Mouse (Mus musculus) hindbrain, postnatal 0 days (tissue): ENCODE measurements around the gene Tbx19. TPM values are rescaled to one million over a fixed set of nuclear protein-coding genes. Genes with fewer than 3 reads are reported as not detected.
A peak's percentile ranks its signal among the peaks of the same experiment; 100 is the strongest.

Experiments
- ATAC-seq: fragments of 200-750 bp; cut with Nextera tagmentation; 2 replicates; pipeline ENCODE4 v1.8.0; 2017; ENCODE audit warnings: mild to moderate bottlenecking, moderate TSS enrichment, moderate library complexity
- DNase-seq: peaks from one replicate; pipeline ENCODE4 v3.0.0-alpha.2; 2015; ENCODE audit warnings: low spot score
- H3K27ac ChIP-seq: fragments of 300-500 bp; sonication (generic); 2 replicates; pipeline ENCODE4 v1.5.1; 2014; ENCODE audit warnings: mild to moderate bottlenecking
- H3K27me3 ChIP-seq: fragments of 300-500 bp; sonication (generic); 2 replicates; pipeline ENCODE4 v1.6.1; 2014; ENCODE audit warnings: low read length, mixed read lengths; ENCODE audit not compliant: insufficient read depth
- H3K36me3 ChIP-seq: fragments of 300-500 bp; sonication (generic); 2 replicates; pipeline ENCODE4 v1.6.1; 2014; ENCODE audit warnings: low read length, mixed read lengths; ENCODE audit not compliant: insufficient read depth
- H3K4me1 ChIP-seq: fragments of 300-500 bp; sonication (generic); 2 replicates; pipeline ENCODE4 v1.6.1; 2014; ENCODE audit warnings: antibody characterized with exemption, low read length, mixed read lengths; ENCODE audit not compliant: insufficient read depth
- H3K4me2 ChIP-seq: fragments of 300-500 bp; sonication (generic); 2 replicates; pipeline ENCODE4 v1.6.1; 2014; ENCODE audit warnings: low read depth, mild to moderate bottlenecking, low read length, moderate library complexity, mixed read lengths
- H3K4me3 ChIP-seq: fragments of 300-500 bp; sonication (generic); 2 replicates; pipeline ENCODE4 v1.5.1; 2014; ENCODE audit warnings: low read length
- H3K9ac ChIP-seq: fragments of 300-500 bp; sonication (generic); replicated peaks from 2 replicates; pipeline ENCODE4 v1.6.1; 2014; ENCODE audit warnings: mild to moderate bottlenecking, low read length, moderate library complexity, mixed read lengths
- H3K9me3 ChIP-seq: fragments of 300-500 bp; sonication (generic); 2 replicates; pipeline ENCODE4 v1.6.1; 2016; ENCODE audit warnings: low read length, mixed read lengths
- CTCF ChIP-seq: IDR thresholded peaks from 2 replicates; pipeline ENCODE4 v1.5.1; 2016; ENCODE audit warnings: antibody characterized with exemption, control low read depth, low read depth
- WGBS: fragments of 180-500 bp; shearing (Covaris S2); extraction: QIAGEN DNeasy Blood & Tissue Kit; methylation state at CpG from one replicate; pipeline ENCODE4 v1.1.7; 2014; 5-methylcytosine and 5-hydroxymethylcytosine counted together
- polyA plus RNA-seq: library from polyadenylated mRNA; unstranded; fragments of >200 nt; fragmentation: Nextera tagmentation; extraction: Ambion mirVana; gene quantifications from 2 replicates; pipeline ENCODE4 v1.2.1, GENCODE M21; 2015
- total RNA-seq: library from RNA; depleted of rRNA; stranded (reverse); fragments of >200 nt; gene quantifications from 2 replicates; pipeline ENCODE4 v1.2.3, GENCODE M21; 2014

Tbx19 gene
- total and polyA plus RNA-seq, 2 experiments from 2014 or later: not detected

DNA sequence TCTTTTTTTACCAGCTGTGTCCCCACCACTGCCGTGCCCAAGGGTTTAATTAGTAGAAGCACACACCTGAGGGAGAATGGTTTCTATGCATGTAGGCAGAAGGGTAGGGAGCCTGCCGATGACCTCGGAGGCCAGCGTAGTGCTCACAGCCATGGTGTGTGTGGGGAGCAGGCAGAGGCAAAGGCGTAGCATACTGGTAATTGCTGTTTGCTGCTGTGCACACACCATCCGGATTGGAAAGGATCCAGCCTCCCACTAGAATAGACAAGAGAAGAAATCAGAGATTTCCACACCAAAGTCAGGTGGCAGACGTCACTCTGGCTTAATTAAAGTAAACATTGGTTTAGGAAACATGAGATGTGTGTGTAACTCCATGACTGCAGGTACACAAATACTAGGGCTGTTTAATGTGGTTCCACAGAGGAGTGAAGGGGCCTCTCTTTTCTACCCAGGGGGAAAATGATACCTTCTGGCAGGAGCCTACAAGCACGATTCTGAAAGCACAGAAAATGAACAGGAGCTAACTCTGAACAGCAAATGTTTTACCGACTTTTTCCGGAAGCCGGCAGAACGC, 18.1 kb downstream of the Tbx19 start:
- no peaks in the 10 kb centered on the region for H3K9me3 ChIP-seq
- H3K4me1 ChIP-seq: no peaks in the 10 kb centered on the region
- H3K27me3 ChIP-seq: no peaks in the 10 kb centered on the region
- ATAC-seq (0 out of 2 replicates have a peak, but pooled peaks have one; percentile 45), DNase-seq (no peak)
- no peak overlapping the region for H3K4me3 ChIP-seq
- no peak for TF ChIP-seq CTCF
- H3K4me2 ChIP-seq: no peak overlapping the region
- no peak overlapping the region for H3K27ac ChIP-seq
- no peaks in the 10 kb centered on the region for H3K36me3 ChIP-seq
- 83% methylated on average over 12 of the region's 12 CpGs for WGBS
- H3K9ac ChIP-seq: no peak overlapping the region

DNA sequence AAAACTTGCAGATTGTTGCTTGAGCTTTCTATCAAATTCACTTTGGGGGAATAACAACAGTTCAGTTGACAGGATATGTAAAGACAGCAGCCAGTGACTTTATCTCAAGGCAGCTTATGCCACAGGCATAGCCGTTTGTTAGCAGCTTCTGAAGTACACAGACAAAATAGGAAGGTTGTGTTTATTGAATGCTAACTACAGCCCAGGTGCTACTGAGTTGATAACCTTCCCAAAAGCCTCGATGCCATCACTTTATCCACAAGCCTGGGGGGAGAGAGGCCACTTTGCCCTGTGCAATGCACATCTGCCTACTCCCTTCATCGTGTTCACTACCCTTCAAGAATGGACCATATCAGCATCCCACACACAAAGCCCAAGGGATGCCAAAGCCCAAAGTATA, 20.3 kb downstream of the Tbx19 start:
- no peak for ATAC-seq
- no peak for DNase-seq
- no peak overlapping the region for H3K4me3 ChIP-seq
- H3K4me1 ChIP-seq: no peaks in the 10 kb centered on the region
- H3K27ac ChIP-seq: no peak overlapping the region
- no peak for TF ChIP-seq CTCF
- H3K9ac ChIP-seq: no peak overlapping the region
- H3K27me3 ChIP-seq: no peaks in the 10 kb centered on the region
- WGBS: 80% methylated on average over 3 of the region's 3 CpGs
- no peaks in the 10 kb centered on the region for H3K36me3 ChIP-seq
- no peak overlapping the region for H3K4me2 ChIP-seq
- no peaks in the 10 kb centered on the region for H3K9me3 ChIP-seq

DNA sequence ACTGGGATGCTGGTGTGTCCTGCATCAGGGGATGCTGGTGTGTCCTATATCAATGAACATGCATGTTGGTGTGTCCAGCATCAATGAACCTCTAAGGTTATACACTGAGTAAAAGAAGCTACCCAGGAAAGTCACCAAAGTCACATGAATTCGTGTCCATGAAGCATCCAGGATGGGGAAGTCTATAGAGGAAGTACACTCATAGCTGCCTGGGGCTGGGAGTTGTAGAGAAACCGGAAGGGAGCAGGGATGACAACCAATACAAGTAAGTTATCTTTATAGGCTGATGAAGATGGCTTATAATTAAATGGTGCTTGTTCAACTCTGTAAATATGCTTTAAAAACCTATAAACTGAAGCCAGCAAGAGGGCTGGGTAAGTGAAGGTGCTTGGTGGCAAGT, 26.7 kb downstream of the Tbx19 start:
- 82% methylated on average over 2 of the region's 2 CpGs for WGBS
- Histone ChIP-seq H3K27me3 (no peaks in the 10 kb centered on the region), H3K4me3 (no peak overlapping the region), H3K9ac (no peak overlapping the region), H3K9me3 (no peaks in the 10 kb centered on the region), H3K36me3 (no peaks in the 10 kb centered on the region), H3K4me2 (no peak overlapping the region), H3K27ac (no peak overlapping the region), H3K4me1 (no peaks in the 10 kb centered on the region)
- DNase-seq (no peak), ATAC-seq (no peak)
- no peak for TF ChIP-seq CTCF

DNA sequence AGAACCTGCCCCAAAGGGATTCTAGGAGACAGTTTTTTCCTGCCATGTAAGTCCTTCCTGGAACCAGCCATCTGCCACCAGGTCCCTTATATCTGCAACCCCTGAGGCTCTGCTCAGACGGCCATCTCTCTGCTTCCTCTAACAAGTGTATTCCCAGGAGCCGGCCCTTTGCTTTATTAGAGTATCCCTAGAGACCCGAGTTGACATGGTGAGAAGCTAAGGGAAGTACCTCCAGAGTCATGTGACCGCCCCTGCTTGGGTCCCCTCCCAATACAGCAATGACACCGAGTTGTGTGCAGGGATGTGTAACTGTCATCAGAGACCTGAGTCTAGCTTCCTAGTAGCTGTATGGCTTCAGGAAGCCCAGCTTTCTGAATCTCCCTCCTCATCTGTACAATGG, 27.3 kb downstream of the Tbx19 start:
- H3K27me3 ChIP-seq: no peaks in the 10 kb centered on the region
- H3K4me1 ChIP-seq: no peaks in the 10 kb centered on the region
- no peak for TF ChIP-seq CTCF
- no peaks in the 10 kb centered on the region for H3K36me3 ChIP-seq
- ATAC-seq (no peak), DNase-seq (no peak)
- 63% methylated on average over 5 of the region's 5 CpGs for WGBS
- no peak overlapping the region for H3K4me3 ChIP-seq
- H3K27ac ChIP-seq: no peak overlapping the region
- no peak overlapping the region for H3K9ac ChIP-seq
- no peak overlapping the region for H3K4me2 ChIP-seq
- no peaks in the 10 kb centered on the region for H3K9me3 ChIP-seq

DNA sequence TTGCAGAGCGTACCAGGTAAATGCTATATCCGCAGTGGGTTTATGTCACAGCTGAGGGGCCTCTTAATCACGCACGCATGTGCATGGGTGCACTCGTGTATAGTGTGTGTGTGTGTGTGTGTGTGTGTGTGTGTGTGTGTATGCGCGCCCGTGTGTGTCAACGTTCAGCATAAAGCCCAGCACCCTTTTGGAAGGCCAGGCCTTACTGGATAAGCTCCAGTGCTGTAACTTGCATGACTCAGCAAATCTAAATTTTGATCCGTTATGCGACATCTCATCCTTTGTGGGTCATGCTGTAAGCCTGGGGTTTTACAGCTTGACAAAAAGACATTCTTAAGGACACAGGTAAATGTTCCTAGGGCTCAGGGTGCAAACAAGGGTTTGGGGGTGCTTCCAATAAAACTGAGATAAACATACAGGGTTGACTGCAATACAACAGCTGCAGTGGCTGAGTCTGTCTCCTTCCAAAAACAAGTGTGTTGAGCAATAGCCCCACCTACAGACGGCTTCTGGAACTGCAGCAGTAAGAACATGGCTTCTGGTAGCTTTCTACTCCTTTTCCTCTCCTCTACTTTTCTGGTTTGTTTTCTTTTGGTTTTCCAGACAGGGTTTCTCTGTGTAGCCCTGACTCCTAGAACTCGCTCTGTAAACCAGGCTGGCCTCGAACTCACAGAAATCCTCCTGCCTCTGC, 28.2 kb downstream of the Tbx19 start:
- TF ChIP-seq CTCF: peak; percentile 95

DNA sequence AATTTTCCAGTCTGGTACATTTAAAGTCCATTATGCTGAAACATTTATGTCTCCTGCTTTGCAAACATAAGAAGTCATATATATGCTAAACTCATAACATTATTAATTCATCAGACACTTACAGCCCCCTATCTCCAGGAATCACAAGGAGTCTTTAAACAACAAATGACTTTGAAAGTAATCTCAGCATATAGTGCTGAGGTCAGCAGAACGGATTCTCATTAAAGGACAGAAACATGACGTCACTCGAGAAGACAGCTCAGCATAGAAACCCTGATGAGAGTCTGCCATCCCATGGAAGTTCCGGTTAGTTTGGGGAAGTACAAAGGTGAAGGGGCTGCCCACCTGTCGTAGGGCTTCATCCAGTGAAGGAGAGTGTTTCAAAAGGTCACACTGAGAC, 31.0 kb downstream of the Tbx19 start:
- peak; percentile 18 for DNase-seq
- Histone ChIP-seq H3K36me3 (no peaks in the 10 kb centered on the region), H3K4me2 (no peak overlapping the region), H3K4me3 (no peak overlapping the region), H3K4me1 (no peaks in the 10 kb centered on the region), H3K9me3 (no peaks in the 10 kb centered on the region), H3K27ac (no peak overlapping the region), H3K27me3 (no peaks in the 10 kb centered on the region), H3K9ac (no peak overlapping the region)
- no peak for TF ChIP-seq CTCF
- 54% methylated on average over 5 of the region's 5 CpGs for WGBS
- no peak for ATAC-seq

More for the DNA sequence above, 28.2 kb downstream of the Tbx19 start:
- Histone ChIP-seq H3K27ac (no peak overlapping the region), H3K4me1 (no peaks in the 10 kb centered on the region), H3K36me3 (no peaks in the 10 kb centered on the region), H3K9ac (no peak overlapping the region), H3K9me3 (no peaks in the 10 kb centered on the region), H3K4me3 (no peak overlapping the region), H3K4me2 (no peak overlapping the region), H3K27me3 (no peaks in the 10 kb centered on the region)
- peak; percentile 75 for ATAC-seq
- 72% methylated on average over 14 of the region's 14 CpGs for WGBS
- peak; percentile 93 for DNase-seq

DNA sequence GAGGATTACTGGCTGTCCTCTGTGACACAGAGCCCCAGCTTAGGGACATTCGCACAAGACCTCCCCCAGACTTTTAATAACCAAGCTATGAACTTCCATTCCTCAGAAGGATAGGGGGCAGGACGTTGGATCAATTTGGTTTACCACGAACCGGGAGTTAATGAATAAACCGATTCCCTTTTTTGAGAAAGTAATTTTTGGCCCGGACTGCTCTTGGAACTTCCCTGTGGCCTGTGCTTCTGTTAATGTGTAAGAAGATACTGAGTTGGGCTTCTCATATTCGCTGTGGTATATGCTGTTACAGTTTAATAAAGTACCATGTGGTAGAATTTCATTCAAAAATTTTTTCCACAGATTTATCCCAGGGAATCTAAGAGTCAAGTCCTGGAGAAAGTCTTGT, 39.5 kb downstream of the Tbx19 start:
- Histone ChIP-seq H3K9me3 (no peaks in the 10 kb centered on the region), H3K4me2 (no peak overlapping the region), H3K4me1 (no peaks in the 10 kb centered on the region), H3K27ac (no peak overlapping the region), H3K27me3 (no peaks in the 10 kb centered on the region), H3K4me3 (no peak overlapping the region), H3K36me3 (no peaks in the 10 kb centered on the region), H3K9ac (no peak overlapping the region)
- WGBS: 81% methylated on average over 7 of the region's 7 CpGs
- ATAC-seq: no peak
- no peak for DNase-seq
- TF ChIP-seq CTCF: no peak
